Mouse (Mus musculus) cerebral cortex, adult 2 months (tissue): ENCODE measurements around the gene Usp8.

Source experiments
- WGBS: fragments of 180-500 bp; shearing (Covaris S2); methylation state at CpG from one replicate; pipeline ENCODE4 v1.1.7; 2018; 5-methylcytosine and 5-hydroxymethylcytosine counted together

Gene Usp8

GRCm38 (mm10) chr2:126743389-126743788, 36.3 kb downstream of the Usp8 start:
- 81% methylated on average over 5 of the region's 5 CpGs for WGBS

GRCm38 (mm10) chr2:126755664-126756063, 48.5 kb downstream of the Usp8 start:
- 96% methylated on average over 6 of the region's 6 CpGs for WGBS

GRCm38 (mm10) chr2:126759351-126759750, 52.2 kb downstream of the Usp8 start:
- 88% methylated on average over 7 of the region's 7 CpGs for WGBS

- WGBS = 19% methylated on average over 11 of the region's 11 CpGs
These were observed 58.9 kb downstream of the Usp8 start for GRCm38 (mm10) chr2:126765867-126766582.

DNA sequence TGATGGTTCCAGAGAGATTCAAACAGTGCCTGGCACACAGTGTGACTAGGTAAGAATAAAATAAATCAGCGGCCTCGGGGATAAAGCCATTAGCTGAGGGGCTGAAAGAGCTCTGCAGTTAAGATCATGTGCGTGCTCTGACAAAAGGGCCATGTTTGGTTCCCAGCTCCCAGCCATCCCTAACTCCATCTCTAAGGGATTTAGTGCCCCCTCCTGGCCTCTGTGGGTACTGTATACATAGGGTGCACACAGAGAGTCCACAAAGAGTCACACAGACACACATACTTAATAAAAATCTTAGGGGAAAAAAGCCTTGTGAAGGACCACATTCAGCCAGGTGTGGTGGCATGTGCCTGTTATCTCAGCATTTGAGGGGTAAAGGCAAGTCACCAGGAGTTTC, 60.5 kb downstream of the Usp8 start:
- 97% methylated on average over 3 of the region's 3 CpGs for WGBS

DNA sequence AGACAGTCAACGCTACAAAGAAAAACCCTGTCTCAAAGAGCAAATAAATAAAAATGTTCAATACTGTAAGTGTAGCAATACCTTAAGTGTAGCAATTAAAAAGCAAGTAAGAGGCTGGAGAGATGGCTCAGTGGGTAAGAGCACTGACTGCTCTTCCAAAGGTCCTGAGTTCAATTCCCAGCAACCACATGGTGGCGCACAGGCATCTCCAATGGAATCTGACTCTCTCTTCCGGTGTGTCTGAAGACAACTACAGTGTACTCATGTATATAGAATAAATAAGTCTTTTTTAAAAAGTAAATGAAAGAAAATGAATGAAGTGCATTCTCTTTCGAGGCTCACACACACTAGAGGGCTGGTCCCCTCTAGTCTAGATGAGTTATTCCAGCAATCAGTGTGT, 61.1 kb downstream of the Usp8 start:
- WGBS = 67% methylated on average over 4 of the region's 4 CpGs

GRCm38 (mm10) chr2:126769431-126770181, 62.5 kb downstream of the Usp8 start:
- WGBS = 70% methylated on average over 19 of the region's 19 CpGs

DNA sequence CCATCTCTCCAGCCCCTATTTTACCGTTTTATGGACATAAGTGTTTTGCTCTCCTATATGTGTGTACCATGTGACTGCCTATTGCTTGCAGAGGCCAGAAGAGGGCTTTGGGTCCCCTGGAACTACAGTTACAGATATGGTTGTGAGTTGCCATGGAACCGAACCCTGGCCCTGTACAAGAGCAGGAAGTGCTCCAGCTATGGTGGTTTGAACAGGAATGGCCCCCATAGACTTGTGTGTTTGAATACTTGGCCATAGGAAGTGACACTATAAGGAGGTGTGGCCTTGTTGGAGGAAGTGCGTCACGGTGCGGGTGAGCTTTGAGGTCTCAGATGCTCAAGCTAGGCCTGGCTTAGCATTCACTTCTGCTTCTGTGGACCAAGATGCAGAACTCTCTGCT, 65.1 kb downstream of the Usp8 start:
- 94% methylated on average over 5 of the region's 5 CpGs for WGBS

- WGBS = 47% methylated on average over 4 of the region's 4 CpGs
These were observed 68.8 kb downstream of the Usp8 start for GRCm38 (mm10) chr2:126775951-126776350.

DNA sequence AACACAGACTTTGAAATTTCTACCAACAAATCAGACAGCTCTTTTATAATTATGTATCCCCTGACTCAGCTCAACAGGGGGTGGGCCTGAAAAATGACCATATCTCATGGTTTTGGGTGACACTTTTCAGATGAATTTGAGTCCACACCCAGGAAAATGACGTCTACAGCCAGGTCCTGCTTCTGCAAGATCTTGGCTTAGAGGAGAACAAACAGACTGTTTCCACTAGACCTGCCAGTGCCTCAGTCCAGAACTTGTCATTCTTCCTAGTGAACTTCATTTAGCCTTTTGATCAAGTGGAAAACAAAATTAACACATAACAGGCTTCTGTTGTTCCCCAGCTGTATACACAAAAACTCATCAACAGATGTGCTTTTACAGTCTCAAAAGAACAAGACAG, 69.3 kb downstream of the Usp8 start:
- 38% methylated on average over 1 of the region's 1 CpGs for WGBS

DNA sequence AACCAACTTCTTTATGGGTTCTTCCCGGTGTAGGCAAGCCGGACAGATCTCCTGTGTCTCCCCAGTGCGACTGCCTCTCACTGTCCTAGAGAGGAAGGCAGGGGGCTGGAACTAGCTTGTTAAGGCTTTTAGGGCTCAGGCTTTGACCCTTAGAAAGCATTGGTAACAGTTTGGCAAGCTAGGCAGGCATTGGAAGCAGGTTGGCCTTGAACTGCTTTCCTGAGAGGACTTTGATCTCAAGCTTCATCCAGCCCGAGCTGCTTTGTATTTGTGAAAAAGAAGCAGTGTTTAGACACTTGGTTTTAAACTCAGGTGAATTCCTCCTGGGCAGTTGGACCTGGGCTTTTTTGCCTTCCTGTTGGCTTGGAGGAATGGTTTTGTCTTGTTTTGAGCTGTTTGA, 71.7 kb downstream of the Usp8 start:
- 89% methylated on average over 4 of the region's 4 CpGs for WGBS

- WGBS = 90% methylated on average over 10 of the region's 10 CpGs
These were observed 73.2 kb downstream of the Usp8 start for GRCm38 (mm10) chr2:126780286-126780685.

DNA sequence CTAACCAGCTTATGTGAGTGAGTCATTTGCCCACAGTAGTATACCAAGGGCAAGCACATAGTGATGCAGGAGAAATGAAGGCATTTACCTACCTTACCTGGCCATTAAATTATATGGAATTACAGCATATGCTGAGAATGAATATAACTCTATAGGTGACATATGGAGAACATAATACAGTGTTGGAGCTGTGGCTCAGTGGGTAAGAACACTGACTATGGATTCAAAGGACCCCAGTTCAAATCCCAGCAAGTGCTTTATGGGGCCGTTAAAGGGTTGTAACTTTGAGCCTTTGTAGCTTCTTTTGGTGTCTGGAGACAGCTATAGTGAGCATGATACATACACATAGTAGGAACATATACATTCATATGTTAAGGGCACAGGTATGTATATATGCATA, 74.3 kb downstream of the Usp8 start:
- WGBS = 87% methylated on average over 1 of the region's 1 CpGs

GRCm38 (mm10) chr2:126782433-126782832, 75.3 kb downstream of the Usp8 start:
- WGBS = 61% methylated on average over 3 of the region's 3 CpGs

DNA sequence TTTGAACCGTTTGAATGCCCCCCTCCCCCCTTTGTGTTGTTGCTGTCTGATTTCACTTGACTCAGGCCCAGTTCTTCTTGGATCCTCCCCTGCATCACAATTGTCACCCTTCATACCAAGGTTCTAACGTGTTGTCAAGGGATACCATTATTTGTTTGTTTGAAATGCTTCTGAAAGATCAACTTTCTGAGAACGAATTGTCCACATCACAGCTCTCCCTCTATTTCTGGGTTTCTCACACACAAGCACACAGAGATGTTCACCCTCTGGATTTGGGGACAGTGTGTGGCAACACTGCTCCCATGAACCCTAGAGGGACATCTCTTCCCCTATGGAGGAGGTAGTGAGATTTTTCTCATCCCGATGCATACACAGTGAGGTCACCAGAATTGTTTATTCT, 76.2 kb downstream of the Usp8 start, which contains the start of gene Usp50:
Gene Usp50, minus strand, starts transcription at position 101 of the 400 bp plus-strand sequence.
- WGBS = 71% methylated on average over 4 of the region's 4 CpGs

DNA sequence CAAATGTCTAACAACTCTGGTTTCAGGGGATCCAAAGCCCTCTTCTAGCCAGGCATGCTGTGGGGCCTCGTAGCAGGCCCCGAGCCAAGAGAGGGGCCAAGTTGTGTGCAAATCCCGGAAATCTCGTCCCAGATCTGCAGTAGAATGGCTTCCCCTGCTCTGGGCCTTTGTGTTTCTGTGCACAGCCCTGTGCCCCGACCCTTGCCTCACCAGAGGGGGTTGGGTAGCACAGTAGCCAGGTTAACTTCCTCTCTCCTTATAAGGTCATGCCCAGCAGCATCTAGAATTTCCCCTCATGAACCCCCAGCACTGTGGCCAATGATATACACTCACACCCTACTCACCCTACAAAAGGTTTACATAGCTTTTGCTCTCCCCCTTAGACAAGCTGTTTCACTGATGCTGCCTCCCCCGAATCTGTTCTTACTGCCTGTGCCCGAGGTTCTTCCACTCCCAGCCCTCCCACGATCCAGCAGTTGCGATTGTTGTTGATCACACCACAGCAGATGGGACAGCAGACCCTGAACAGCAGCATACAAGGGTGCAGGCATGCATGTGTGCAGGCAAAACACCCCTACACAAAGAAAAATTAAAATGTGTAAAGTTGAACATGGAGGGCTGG, 80.7 kb downstream of the Usp8 start:
- WGBS = 34% methylated on average over 9 of the region's 9 CpGs

DNA sequence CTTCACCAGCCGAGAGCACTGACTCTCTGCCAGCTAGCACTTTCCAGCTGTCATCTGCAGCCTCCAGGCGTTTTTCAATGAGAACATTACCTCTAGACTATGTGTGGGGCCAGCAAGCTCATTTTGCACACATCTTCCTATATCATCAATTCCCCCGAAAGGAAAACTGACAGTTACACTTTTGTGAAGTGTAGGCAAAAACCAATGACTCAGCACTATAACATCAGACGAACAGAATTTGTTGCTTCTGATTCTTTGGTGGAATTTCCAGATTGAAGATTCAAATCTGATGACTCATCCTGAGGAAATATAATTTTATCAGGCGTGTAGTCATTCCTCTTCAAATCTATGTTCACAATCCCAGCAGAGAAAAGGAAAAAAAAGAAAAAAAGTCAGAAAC, 85.5 kb downstream of the Usp8 start:
- WGBS = 41% methylated on average over 5 of the region's 5 CpGs

DNA sequence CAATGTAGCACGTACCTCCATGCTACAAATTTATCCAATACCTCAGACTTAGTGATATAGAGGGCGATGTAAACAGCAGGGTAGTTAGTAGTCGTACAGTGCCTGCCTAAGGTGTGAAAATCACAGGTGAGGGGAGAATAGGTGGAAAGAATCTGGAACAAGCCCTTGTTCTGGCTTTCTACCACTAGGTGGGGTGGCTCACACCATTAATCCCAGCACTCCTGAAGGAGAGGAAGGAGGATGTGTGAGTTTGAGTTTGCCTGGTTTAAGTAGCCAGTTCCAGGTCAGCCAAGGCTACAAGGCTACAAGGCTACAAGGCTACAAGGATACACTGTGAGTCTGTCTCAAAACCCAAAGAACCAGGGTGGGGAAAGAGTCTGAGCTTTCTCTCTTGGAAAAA, 88.6 kb downstream of the Usp8 start:
- WGBS = 92% methylated on average over 3 of the region's 3 CpGs

DNA sequence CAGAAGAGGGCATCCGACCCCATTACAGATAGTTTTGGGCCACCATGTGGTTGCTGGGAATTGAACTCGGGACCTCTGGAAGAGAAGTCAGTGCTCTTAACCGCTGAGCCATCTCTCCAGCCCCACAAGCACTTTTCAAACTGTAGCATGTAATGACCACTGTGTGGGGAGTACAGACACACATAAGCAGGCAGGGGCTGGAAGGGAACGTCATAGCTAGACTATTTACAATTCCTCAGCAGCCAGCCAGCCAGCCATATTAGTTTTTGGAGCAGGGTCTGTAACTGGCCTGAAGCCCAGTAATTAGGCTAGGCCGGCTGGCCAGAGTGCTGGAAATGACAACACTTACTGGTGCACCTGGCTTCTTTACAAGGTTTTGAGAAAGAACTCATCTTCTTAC, 91.3 kb downstream of the Usp8 start:
- 65% methylated on average over 5 of the region's 5 CpGs for WGBS

- WGBS = 92% methylated on average over 3 of the region's 3 CpGs
These were observed 94.9 kb downstream of the Usp8 start for GRCm38 (mm10) chr2:126801980-126802379.
